Mouse (Mus musculus) midbrain, embryonic 16.5 days (tissue): ENCODE data around the gene Cacnb2. TPM values are rescaled to one million over a fixed set of nuclear protein-coding genes. Genes with fewer than 3 reads are reported as not detected.

Experiments used
- ATAC-seq: fragments of 200-750 bp; cut with Nextera tagmentation; 2 replicates; pipeline ENCODE4 v1.8.0; 2017; ENCODE audit warnings: moderate TSS enrichment
- H3K27ac ChIP-seq: fragments of 300-500 bp; sonication (generic); 2 replicates; pipeline ENCODE4 v1.5.1; 2014; ENCODE audit warnings: mild to moderate bottlenecking, low read length, mixed read lengths
- H3K27me3 ChIP-seq: fragments of 300-500 bp; sonication (generic); 2 replicates; pipeline ENCODE4 v1.6.1; 2014; ENCODE audit warnings: low read depth, low read length, mixed read lengths; ENCODE audit not compliant: control insufficient read depth, insufficient read depth
- H3K36me3 ChIP-seq: fragments of 300-500 bp; sonication (generic); 2 replicates; pipeline ENCODE4 v1.6.1; 2014; ENCODE audit warnings: mild to moderate bottlenecking, low read length, moderate library complexity, mixed read lengths; ENCODE audit not compliant: control insufficient read depth, insufficient read depth
- H3K4me1 ChIP-seq: fragments of 300-500 bp; sonication (generic); 2 replicates; pipeline ENCODE4 v1.6.1; 2014; ENCODE audit warnings: mild to moderate bottlenecking, low read length, mixed read lengths; ENCODE audit not compliant: control insufficient read depth, insufficient read depth
- H3K4me2 ChIP-seq: fragments of 300-500 bp; sonication (generic); 2 replicates; pipeline ENCODE4 v1.6.1; 2014; ENCODE audit warnings: mild to moderate bottlenecking, low read length, mixed read lengths
- H3K4me3 ChIP-seq: fragments of 300-500 bp; sonication (generic); 2 replicates; pipeline ENCODE4 v1.5.1; 2014; ENCODE audit warnings: low read depth, mild to moderate bottlenecking, low read length, moderate library complexity, mixed read lengths
- H3K9ac ChIP-seq: fragments of 300-500 bp; sonication (generic); 2 replicates; pipeline ENCODE4 v1.6.1; 2014; ENCODE audit warnings: low read depth, low read length, mixed read lengths
- H3K9me3 ChIP-seq: fragments of 300-500 bp; sonication (generic); replicated peaks from 2 replicates; pipeline ENCODE4 v1.6.1; 2014; ENCODE audit warnings: mild to moderate bottlenecking, low read length, mixed read lengths; ENCODE audit not compliant: control insufficient read depth, poor library complexity, severe bottlenecking
- WGBS: fragments of 180-500 bp; shearing (Covaris S2); extraction: QIAGEN DNeasy Blood & Tissue Kit; methylation state at CpG from one replicate; pipeline ENCODE4 v1.1.7; 2014; 5-methylcytosine and 5-hydroxymethylcytosine counted together
- polyA plus RNA-seq: library from polyadenylated mRNA; unstranded; fragments of >200 nt; fragmentation: Nextera tagmentation; extraction: Ambion mirVana; gene quantifications from 2 replicates; pipeline ENCODE4 v1.2.1, GENCODE M21; 2015

The Cacnb2 gene
- polyA plus RNA-seq = 7.9 and 8.9 TPM in 2 replicates

GRCm38 (mm10) chr2:14602788-14603187, at the start of gene Cacnb2:
Cacnb2 (plus strand) TSS chr2:14603088.
- peak within 1 kb of the TSS; percentile 85 for H3K9ac ChIP-seq
- no peaks in the 10 kb centered on the region for H3K36me3 ChIP-seq
- peaks cover 14% of the 10 kb centered on the region for H3K4me1 ChIP-seq
- no peak for ATAC-seq
- no peak within 1 kb of the TSS for H3K27ac ChIP-seq
- 70% methylated on average over 3 of the region's 3 CpGs for WGBS
- peak within 1 kb of the TSS; percentile 99 for H3K4me2 ChIP-seq
- H3K9me3 ChIP-seq = no peaks in the 10 kb centered on the region
- H3K27me3 ChIP-seq = no peaks in the 10 kb centered on the region
- peak within 1 kb of the TSS; percentile 73 for H3K4me3 ChIP-seq

GRCm38 (mm10) chr2:14568020-14568419, 34.9 kb upstream of the Cacnb2 start:
- WGBS = 78% methylated on average over 2 of the region's 2 CpGs
- Histone ChIP-seq H3K4me2 (no peak overlapping the region), H3K9me3 (no peaks in the 10 kb centered on the region), H3K27ac (no peak overlapping the region), H3K4me1 (no peaks in the 10 kb centered on the region), H3K4me3 (no peak overlapping the region), H3K9ac (no peak overlapping the region), H3K36me3 (no peaks in the 10 kb centered on the region), H3K27me3 (no peaks in the 10 kb centered on the region)
- ATAC-seq = no peak

GRCm38 (mm10) chr2:14571300-14571699, 31.6 kb upstream of the Cacnb2 start:
- Histone ChIP-seq H3K4me2 (no peak overlapping the region), H3K9ac (no peak overlapping the region), H3K36me3 (no peaks in the 10 kb centered on the region), H3K4me3 (no peak overlapping the region), H3K9me3 (no peaks in the 10 kb centered on the region), H3K4me1 (no peaks in the 10 kb centered on the region), H3K27ac (no peak overlapping the region), H3K27me3 (no peaks in the 10 kb centered on the region)
- ATAC-seq = no peak

- Histone ChIP-seq H3K27ac (no peak overlapping the region), H3K27me3 (no peaks in the 10 kb centered on the region), H3K4me1 (no peaks in the 10 kb centered on the region), H3K4me3 (no peak overlapping the region), H3K9me3 (no peaks in the 10 kb centered on the region), H3K36me3 (no peaks in the 10 kb centered on the region), H3K4me2 (no peak overlapping the region), H3K9ac (no peak overlapping the region)
- ATAC-seq = no peak
- 69% methylated on average over 4 of the region's 4 CpGs for WGBS
These were observed 13.3 kb upstream of the Cacnb2 start for GRCm38 (mm10) chr2:14589541-14589940.

GRCm38 (mm10) chr2:14597909-14598563, 4.9 kb upstream of the Cacnb2 start:
- Histone ChIP-seq H3K9ac (no peak overlapping the region), H3K9me3 (no peaks in the 10 kb centered on the region), H3K4me3 (no peak overlapping the region), H3K27me3 (no peaks in the 10 kb centered on the region), H3K27ac (no peak overlapping the region), H3K4me2 (no peak overlapping the region), H3K4me1 (no peaks in the 10 kb centered on the region), H3K36me3 (no peaks in the 10 kb centered on the region)
- no peak for ATAC-seq

- peak overlapping the region; percentile 73 for H3K4me3 ChIP-seq
- peak; percentile 94 for ATAC-seq
- H3K27ac ChIP-seq = peak overlapping the region; percentile 64
- H3K9me3 ChIP-seq = no peaks in the 10 kb centered on the region
- H3K27me3 ChIP-seq = no peaks in the 10 kb centered on the region
- H3K36me3 ChIP-seq = no peaks in the 10 kb centered on the region
- peaks cover 20% of the 10 kb centered on the region for H3K4me1 ChIP-seq
- H3K4me2 ChIP-seq = peak overlapping the region; percentile 99
- H3K9ac ChIP-seq = peak overlapping the region; percentile 85
- under 1% methylated on average over 80 of the region's 83 CpGs for whole genome bisulfite sequencing
These were observed 1.2 kb downstream of the Cacnb2 start for GRCm38 (mm10) chr2:14603784-14604781.

GRCm38 (mm10) chr2:14604791-14605190, 1.9 kb downstream of the Cacnb2 start:
- under 1% methylated on average over 22 of the region's 22 CpGs for WGBS

GRCm38 (mm10) chr2:14605207-14605606, 2.3 kb downstream of the Cacnb2 start:
- H3K27me3 ChIP-seq = no peaks in the 10 kb centered on the region
- peak overlapping the region; percentile 99 for H3K4me2 ChIP-seq
- H3K9me3 ChIP-seq = no peaks in the 10 kb centered on the region
- H3K4me1 ChIP-seq = peaks cover 20% of the 10 kb centered on the region
- 5% methylated on average over 7 of the region's 7 CpGs for WGBS
- peak overlapping the region; percentile 85 for H3K9ac ChIP-seq
- no peaks in the 10 kb centered on the region for H3K36me3 ChIP-seq
- peak overlapping the region; percentile 64 for H3K27ac ChIP-seq
- peak overlapping the region; percentile 73 for H3K4me3 ChIP-seq
- ATAC-seq = no peak

More at GRCm38 (mm10) chr2:14604791-14605190, 1.9 kb downstream of the Cacnb2 start:
- H3K4me2 ChIP-seq = peak overlapping the region; percentile 99
- H3K9me3 ChIP-seq = no peaks in the 10 kb centered on the region
- no peaks in the 10 kb centered on the region for H3K27me3 ChIP-seq
- peaks cover 20% of the 10 kb centered on the region for H3K4me1 ChIP-seq
- ATAC-seq = peak; percentile 85
- H3K27ac ChIP-seq = peak overlapping the region; percentile 64
- H3K4me3 ChIP-seq = peak overlapping the region; percentile 73
- peak overlapping the region; percentile 85 for H3K9ac ChIP-seq
- no peaks in the 10 kb centered on the region for H3K36me3 ChIP-seq

GRCm38 (mm10) chr2:14608606-14609005, 5.7 kb downstream of the Cacnb2 start:
- 29% methylated on average over 4 of the region's 4 CpGs for WGBS
- Histone ChIP-seq H3K9me3 (no peaks in the 10 kb centered on the region), H3K27ac (no peak overlapping the region)

More at GRCm38 (mm10) chr2:14608606-14609005, 5.7 kb downstream of the Cacnb2 start:
- Histone ChIP-seq H3K4me3 (no peak overlapping the region), H3K36me3 (no peaks in the 10 kb centered on the region), H3K27me3 (no peaks in the 10 kb centered on the region), H3K9ac (no peak overlapping the region), H3K4me1 (peaks cover 16% of the 10 kb centered on the region), H3K4me2 (no peak overlapping the region)
- ATAC-seq = no peak
